Mouse (Mus musculus) cortical plate, adult 2 months (tissue): ENCODE data around the gene Nkx6-2. TPM values are rescaled to one million over a fixed set of nuclear protein-coding genes. Genes with fewer than 3 reads are reported as not detected.

Experiments
- H3K27ac ChIP-seq: fragments of 200-500 bp; 2 replicates; pipeline ENCODE4 v1.5.1; 2012; ENCODE audit warnings: low read length, control low read depth, inconsistent platforms; ENCODE audit not compliant: insufficient read depth
- H3K4me1 ChIP-seq: fragments of 200-500 bp; 2 replicates; pipeline ENCODE4 v1.6.1; 2011; ENCODE audit warnings: low read length; ENCODE audit not compliant: control insufficient read depth, insufficient read depth
- H3K4me3 ChIP-seq: fragments of 200-500 bp; 2 replicates; pipeline ENCODE4 v1.5.1; 2011; ENCODE audit warnings: mild to moderate bottlenecking, low read length, control low read depth; ENCODE audit not compliant: insufficient read depth
- CTCF ChIP-seq: fragments of 200-500 bp; IDR thresholded peaks from 2 replicates; pipeline ENCODE4 v1.5.1; 2011; ENCODE audit warnings: mild to moderate bottlenecking, control low read depth, low read length; ENCODE audit not compliant: insufficient read depth; ENCODE audit errors: extremely low read depth
- POLR2A ChIP-seq: fragments of 200-500 bp; IDR thresholded peaks from 2 replicates; pipeline ENCODE4 v1.6.1; 2011; ENCODE audit warnings: mild to moderate bottlenecking, low read length, control low read depth; ENCODE audit not compliant: insufficient read depth; ENCODE audit errors: extremely low read depth
- polyA plus RNA-seq: library from polyadenylated mRNA; depleted of rRNA; stranded (reverse); fragments of >200 nt; gene quantifications from 2 replicates; pipeline ENCODE4 v1.2.3, GENCODE M21; 2012; rRNA removed

Nkx6-2 gene
- polyA plus RNA-seq, 1 experiment, result 22.0 TPM

GRCm38 (mm10) chr7:139530591-139531427 is 51.8 kb downstream of the Nkx6-2 start:
- no peak overlapping the region for H3K4me3 ChIP-seq
- H3K4me1 ChIP-seq, result no peaks in the 10 kb centered on the region
- H3K27ac ChIP-seq, result no peak overlapping the region
- TF ChIP-seq CTCF (no peak), POLR2A (no peak)

Other genes with a start within 250 kb of the Nkx6-2 start
- 23.8 and 27.8 TPM in 2 replicates for gene Inpp5a, start 193.7 kb downstream of the Nkx6-2 start, polyA plus RNA-seq
- 4.6 and 5.0 TPM in 2 replicates for gene Cfap46, start 101.0 kb upstream of the Nkx6-2 start, polyA plus RNA-seq